Mouse (Mus musculus) midbrain, embryonic 15.5 days (tissue): ENCODE measurements around the gene Pdia6. TPM values are rescaled to one million over a fixed set of nuclear protein-coding genes. Genes with fewer than 3 reads are reported as not detected.

Source experiments
- ATAC-seq: fragments of 200-750 bp; cut with Nextera tagmentation; replicated peaks from 2 replicates; pipeline ENCODE4 v1.8.0; 2017; ENCODE audit warnings: moderate TSS enrichment
- H3K27ac ChIP-seq: fragments of 300-500 bp; sonication (generic); 2 replicates; pipeline ENCODE4 v1.5.1; 2015; ENCODE audit warnings: mild to moderate bottlenecking, inconsistent platforms
- H3K27me3 ChIP-seq: fragments of 300-500 bp; sonication (generic); replicated peaks from 2 replicates; pipeline ENCODE4 v1.6.1; 2015; ENCODE audit warnings: inconsistent platforms
- H3K36me3 ChIP-seq: fragments of 300-500 bp; sonication (generic); replicated peaks from 2 replicates; pipeline ENCODE4 v1.6.1; 2015; ENCODE audit warnings: inconsistent platforms
- H3K4me1 ChIP-seq: fragments of 300-500 bp; sonication (generic); 2 replicates; pipeline ENCODE4 v1.6.1; 2015; ENCODE audit warnings: inconsistent platforms
- H3K4me2 ChIP-seq: fragments of 300-500 bp; sonication (generic); 2 replicates; pipeline ENCODE4 v1.6.1; 2015; ENCODE audit warnings: inconsistent platforms, mild to moderate bottlenecking, moderate library complexity
- H3K4me3 ChIP-seq: fragments of 300-500 bp; sonication (generic); 2 replicates; pipeline ENCODE4 v1.5.1; 2015; ENCODE audit warnings: mild to moderate bottlenecking, inconsistent platforms
- H3K9ac ChIP-seq: fragments of 300-500 bp; sonication (generic); 2 replicates; pipeline ENCODE4 v1.6.1; 2015; ENCODE audit warnings: mild to moderate bottlenecking, inconsistent platforms
- H3K9me3 ChIP-seq: fragments of 300-500 bp; sonication (generic); 2 replicates; pipeline ENCODE4 v1.6.1; 2016; ENCODE audit warnings: inconsistent platforms
- WGBS: fragments of 180-500 bp; shearing (Covaris S2); methylation state at CpG from one replicate; pipeline ENCODE4 v1.1.7; 2015; ENCODE audit warnings: mixed read lengths; 5-methylcytosine and 5-hydroxymethylcytosine counted together
- polyA plus RNA-seq: library from polyadenylated mRNA; unstranded; fragments of >200 nt; fragmentation: Nextera tagmentation; extraction: Ambion mirVana; gene quantifications from 2 replicates; pipeline ENCODE4 v1.2.1, GENCODE M21; 2015

The Pdia6 gene
- polyA plus RNA-seq, 1 experiment from 2014 or later = 273 TPM

DNA sequence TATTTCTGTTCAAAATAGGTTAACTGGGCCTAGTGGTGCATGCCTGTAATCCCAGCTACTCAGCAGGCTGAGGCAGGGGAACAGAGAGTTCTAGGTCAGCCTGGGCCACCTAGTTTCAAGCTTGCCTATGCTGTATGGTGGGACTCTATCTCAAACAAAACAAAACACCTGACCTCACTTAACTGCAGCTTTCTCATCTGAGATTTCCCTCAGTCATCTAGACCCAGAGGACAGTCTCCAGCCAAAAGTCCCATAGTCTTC is 27.0 kb upstream of the Pdia6 start:
- Histone ChIP-seq H3K27ac (no peak overlapping the region), H3K4me3 (no peak overlapping the region), H3K36me3 (no peaks in the 10 kb centered on the region), H3K27me3 (no peaks in the 10 kb centered on the region), H3K4me1 (0 out of 2 replicates have a peak, but pooled peaks cover 7% of the 10 kb centered on the region), H3K9me3 (no peaks in the 10 kb centered on the region), H3K4me2 (no peak overlapping the region), H3K9ac (no peak overlapping the region)
- ATAC-seq = no peak

DNA sequence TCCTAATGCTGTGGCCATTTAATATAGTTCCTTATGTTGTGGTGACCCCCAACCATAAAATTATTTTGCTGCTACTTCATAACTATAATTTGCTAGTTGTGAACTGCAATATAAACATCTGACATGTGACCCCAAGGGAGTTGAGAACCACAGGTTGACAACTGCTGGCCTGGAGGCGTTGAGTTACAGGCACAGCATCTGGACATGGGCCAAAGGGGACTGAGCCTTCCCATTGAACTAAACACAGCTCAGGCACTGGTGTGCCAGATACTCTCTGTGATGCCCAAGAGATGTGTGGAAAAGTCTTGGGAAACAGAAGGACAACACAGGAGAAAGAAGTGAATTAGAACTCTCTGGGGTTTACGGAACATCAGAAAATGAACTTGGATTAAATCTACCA is 25.3 kb upstream of the Pdia6 start:
- Histone ChIP-seq H3K4me1 (0 out of 2 replicates have a peak, but pooled peaks cover 4% of the 10 kb centered on the region), H3K9me3 (no peaks in the 10 kb centered on the region), H3K4me2 (no peak overlapping the region), H3K27me3 (no peaks in the 10 kb centered on the region), H3K36me3 (no peaks in the 10 kb centered on the region), H3K27ac (no peak overlapping the region), H3K4me3 (no peak overlapping the region), H3K9ac (no peak overlapping the region)
- 85% methylated on average over 2 of the region's 2 CpGs for WGBS
- ATAC-seq = no peak

DNA sequence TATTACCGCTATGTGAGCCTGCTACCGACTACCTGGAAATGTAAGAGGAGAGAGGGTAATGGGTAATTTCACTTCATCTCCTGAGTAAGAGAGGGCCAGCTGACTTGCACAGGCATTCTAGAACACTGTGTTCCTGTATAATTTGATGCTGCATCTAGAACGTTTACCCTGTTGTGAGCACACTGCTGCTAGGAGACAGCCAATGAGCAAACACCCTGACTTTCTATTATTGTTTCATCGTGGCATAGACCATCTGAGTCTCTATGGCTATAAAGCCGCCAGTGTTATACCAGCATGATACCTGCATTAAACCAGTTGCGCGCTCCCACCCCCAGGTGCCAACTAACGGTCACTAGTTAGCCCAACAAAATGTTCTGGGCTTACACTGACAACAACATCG is 24.7 kb upstream of the Pdia6 start:
- H3K9me3 ChIP-seq = no peaks in the 10 kb centered on the region
- WGBS = 96% methylated on average over 9 of the region's 9 CpGs
- no peaks in the 10 kb centered on the region for H3K36me3 ChIP-seq
- H3K4me2 ChIP-seq = no peak overlapping the region
- ATAC-seq = no peak
- H3K27ac ChIP-seq = no peak overlapping the region
- no peaks in the 10 kb centered on the region for H3K4me1 ChIP-seq
- H3K9ac ChIP-seq = no peak overlapping the region
- H3K27me3 ChIP-seq = no peaks in the 10 kb centered on the region
- H3K4me3 ChIP-seq = no peak overlapping the region

DNA sequence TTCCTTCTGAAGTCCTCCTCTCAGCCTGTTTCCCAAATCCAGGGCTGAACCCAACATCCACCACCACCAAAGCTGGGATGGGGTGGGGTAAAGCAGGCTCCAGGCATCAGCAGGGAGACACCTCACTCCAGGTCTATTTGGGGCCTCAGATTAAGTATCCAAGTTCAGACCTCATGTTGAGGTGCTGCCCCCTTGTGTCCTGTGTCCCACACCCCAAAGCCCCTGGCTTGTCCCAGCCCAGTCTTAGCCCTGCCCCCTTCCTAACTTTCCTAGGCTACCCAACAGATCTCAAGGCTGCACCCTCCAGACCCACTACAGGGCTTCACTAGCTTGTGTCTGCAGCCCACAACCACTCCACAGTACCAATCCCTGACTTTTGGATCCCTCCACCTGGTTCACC is 24.3 kb upstream of the Pdia6 start:
- no peak overlapping the region for H3K4me2 ChIP-seq

DNA sequence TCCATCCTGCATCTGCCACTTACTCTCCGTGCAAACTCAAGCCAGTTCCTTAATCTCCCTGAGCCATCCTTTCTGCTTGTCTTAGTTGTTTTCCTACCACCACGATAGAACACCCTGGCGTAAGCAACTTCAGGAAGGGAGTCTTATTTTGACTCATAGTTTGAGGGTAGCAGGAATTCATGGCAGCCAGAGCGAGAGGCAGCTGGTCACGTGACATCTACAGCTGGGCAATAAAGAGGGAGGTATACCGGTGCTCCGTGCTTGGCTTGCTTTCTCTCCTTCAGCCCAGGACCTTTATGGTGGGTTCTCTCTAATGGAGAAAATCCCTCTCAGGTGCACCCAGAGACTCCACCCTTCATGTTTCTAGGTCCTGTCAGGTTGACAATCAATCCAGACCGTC is 15.4 kb upstream of the Pdia6 start:
- WGBS = 85% methylated on average over 8 of the region's 8 CpGs
- Histone ChIP-seq H3K36me3 (no peaks in the 10 kb centered on the region), H3K4me2 (no peak overlapping the region), H3K9me3 (no peaks in the 10 kb centered on the region), H3K27me3 (no peaks in the 10 kb centered on the region), H3K27ac (no peak overlapping the region), H3K9ac (no peak overlapping the region), H3K4me1 (peaks cover 14% of the 10 kb centered on the region), H3K4me3 (no peak overlapping the region)
- ATAC-seq = no peak

More for the DNA sequence above, 24.3 kb upstream of the Pdia6 start:
- no peaks in the 10 kb centered on the region for H3K27me3 ChIP-seq
- no peaks in the 10 kb centered on the region for H3K4me1 ChIP-seq
- ATAC-seq = no peak
- no peak overlapping the region for H3K4me3 ChIP-seq
- no peak overlapping the region for H3K27ac ChIP-seq
- H3K9ac ChIP-seq = no peak overlapping the region
- H3K36me3 ChIP-seq = no peaks in the 10 kb centered on the region
- no peaks in the 10 kb centered on the region for H3K9me3 ChIP-seq

GRCm38 (mm10) chr12:17253069-17253468 is 13.3 kb upstream of the Pdia6 start:
- Histone ChIP-seq H3K27me3 (no peaks in the 10 kb centered on the region), H3K9me3 (no peaks in the 10 kb centered on the region), H3K27ac (no peak overlapping the region), H3K4me3 (peak overlapping the region; percentile 30), H3K4me1 (peaks cover 14% of the 10 kb centered on the region), H3K4me2 (peak overlapping the region; percentile 48), H3K9ac (0 out of 2 replicates have a peak overlapping the region, but pooled peaks have one; percentile 25), H3K36me3 (no peaks in the 10 kb centered on the region)
- peak; percentile 60 for ATAC-seq
- WGBS = 12% methylated on average over 9 of the region's 9 CpGs

DNA sequence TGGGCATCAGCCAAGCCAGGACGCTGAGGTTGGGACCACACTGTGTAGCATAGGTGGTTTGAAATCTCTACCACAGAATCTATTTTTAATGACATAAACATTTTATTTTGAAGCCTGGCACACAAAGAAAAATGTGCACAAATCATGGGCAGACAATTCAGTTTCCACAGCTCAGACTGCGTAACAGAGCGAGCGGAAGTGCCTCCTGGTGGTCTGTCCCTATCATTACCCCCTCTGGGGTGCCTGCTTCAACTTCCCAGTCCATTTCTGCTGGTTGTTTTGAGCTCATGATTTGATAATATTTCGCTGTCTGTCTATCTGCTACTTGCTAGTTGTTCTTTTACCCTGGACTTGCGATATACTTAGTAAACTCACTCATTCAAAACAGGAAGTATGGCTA is 10.7 kb upstream of the Pdia6 start:
- H3K4me1 ChIP-seq = peaks cover 14% of the 10 kb centered on the region
- 83% methylated on average over 6 of the region's 6 CpGs for WGBS
- H3K27ac ChIP-seq = no peak overlapping the region
- H3K4me3 ChIP-seq = no peak overlapping the region
- no peak overlapping the region for H3K9ac ChIP-seq
- H3K4me2 ChIP-seq = no peak overlapping the region
- H3K27me3 ChIP-seq = no peaks in the 10 kb centered on the region
- no peaks in the 10 kb centered on the region for H3K36me3 ChIP-seq
- no peaks in the 10 kb centered on the region for H3K9me3 ChIP-seq
- ATAC-seq = no peak

DNA sequence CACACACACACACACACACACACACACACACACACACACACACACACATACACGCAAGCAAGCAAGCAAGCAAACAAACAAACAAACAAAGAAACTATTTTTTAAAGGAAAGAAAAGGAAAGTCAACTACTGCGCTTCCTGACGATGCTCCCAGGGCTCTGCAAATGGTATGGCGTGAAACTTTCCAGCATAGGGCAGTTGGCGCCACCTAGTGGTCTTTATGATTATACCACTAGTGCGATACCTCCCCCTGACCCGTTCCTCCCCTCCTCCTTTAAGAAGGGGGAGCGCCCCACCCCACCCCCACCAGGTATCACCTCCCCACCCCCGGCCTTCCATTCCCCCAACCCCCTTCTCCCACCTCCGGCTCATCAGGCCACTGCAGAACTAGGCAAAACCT is 9.4 kb upstream of the Pdia6 start:
- Histone ChIP-seq H3K9ac (no peak overlapping the region), H3K4me2 (no peak overlapping the region), H3K9me3 (no peaks in the 10 kb centered on the region), H3K4me3 (no peak overlapping the region), H3K27ac (no peak overlapping the region), H3K4me1 (peaks cover 14% of the 10 kb centered on the region), H3K36me3 (no peaks in the 10 kb centered on the region), H3K27me3 (no peaks in the 10 kb centered on the region)
- WGBS = 5% methylated on average over 9 of the region's 10 CpGs
- peak; percentile 41; the same call in 1 of the 2 replicates for ATAC-seq

GRCm38 (mm10) chr12:17258431-17258830 is 7.9 kb upstream of the Pdia6 start:
- no peak for ATAC-seq
- WGBS = 89% methylated on average over 7 of the region's 7 CpGs
- H3K9me3 ChIP-seq = no peaks in the 10 kb centered on the region

GRCm38 (mm10) chr12:17261005-17261404 is 5.3 kb upstream of the Pdia6 start:
- 84% methylated on average over 3 of the region's 3 CpGs for WGBS
- ATAC-seq = no peak

More at GRCm38 (mm10) chr12:17258431-17258830, 7.9 kb upstream of the Pdia6 start:
- Histone ChIP-seq H3K4me1 (peaks cover 9% of the 10 kb centered on the region), H3K4me3 (no peak overlapping the region), H3K27me3 (no peaks in the 10 kb centered on the region), H3K4me2 (no peak overlapping the region), H3K27ac (no peak overlapping the region), H3K36me3 (no peaks in the 10 kb centered on the region), H3K9ac (no peak overlapping the region)

GRCm38 (mm10) chr12:17263881-17264280 is 2.5 kb upstream of the Pdia6 start:
- no peaks in the 10 kb centered on the region for H3K27me3 ChIP-seq

More at GRCm38 (mm10) chr12:17261005-17261404, 5.3 kb upstream of the Pdia6 start:
- H3K4me2 ChIP-seq = no peak overlapping the region
- H3K27me3 ChIP-seq = no peaks in the 10 kb centered on the region
- no peak overlapping the region for H3K27ac ChIP-seq
- H3K4me3 ChIP-seq = no peak overlapping the region
- H3K4me1 ChIP-seq = peaks cover 5% of the 10 kb centered on the region; the same call in 1 of the 2 replicates
- H3K9me3 ChIP-seq = no peaks in the 10 kb centered on the region
- no peaks in the 10 kb centered on the region for H3K36me3 ChIP-seq
- no peak overlapping the region for H3K9ac ChIP-seq

GRCm38 (mm10) chr12:17264826-17265225 is 1.5 kb upstream of the Pdia6 start:
- H3K9ac ChIP-seq = no peak overlapping the region
- no peak overlapping the region for H3K4me2 ChIP-seq
- H3K4me1 ChIP-seq = peaks cover 30% of the 10 kb centered on the region
- WGBS = 89% methylated on average over 2 of the region's 2 CpGs
- H3K27ac ChIP-seq = no peak overlapping the region
- 0 out of 2 replicates have a peak, but pooled peaks cover 2% of the 10 kb centered on the region for H3K36me3 ChIP-seq
- no peak for ATAC-seq
- H3K9me3 ChIP-seq = no peaks in the 10 kb centered on the region
- no peak overlapping the region for H3K4me3 ChIP-seq
- H3K27me3 ChIP-seq = no peaks in the 10 kb centered on the region

More at GRCm38 (mm10) chr12:17263881-17264280, 2.5 kb upstream of the Pdia6 start:
- Histone ChIP-seq H3K36me3 (0 out of 2 replicates have a peak, but pooled peaks cover 2% of the 10 kb centered on the region), H3K4me3 (no peak overlapping the region), H3K9ac (no peak overlapping the region), H3K4me1 (peaks cover 23% of the 10 kb centered on the region), H3K4me2 (no peak overlapping the region), H3K9me3 (no peaks in the 10 kb centered on the region), H3K27ac (no peak overlapping the region)
- ATAC-seq = no peak
- 92% methylated on average over 3 of the region's 3 CpGs for WGBS

- peaks cover 40% of the 10 kb centered on the region for H3K4me1 ChIP-seq
- no peaks in the 10 kb centered on the region for H3K27me3 ChIP-seq
- no peaks in the 10 kb centered on the region for H3K9me3 ChIP-seq
- 1% methylated on average over 21 of the region's 21 CpGs for whole genome bisulfite sequencing
- peak overlapping the region; percentile 85 for H3K27ac ChIP-seq
- H3K36me3 ChIP-seq = peaks cover 14% of the 10 kb centered on the region; the same call in 1 of the 2 replicates
- peak overlapping the region; percentile 88 for H3K4me3 ChIP-seq
- ATAC-seq = no peak; the same call in 1 of the 2 replicates
- peak overlapping the region; percentile 72 for H3K4me2 ChIP-seq
- peak overlapping the region; percentile 81 for H3K9ac ChIP-seq
Measured at GRCm38 (mm10) chr12:17266673-17266990, 287 bp downstream of the Pdia6 start.
